Mouse (Mus musculus): ENCODE results near the gene Krt84.

The Krt84 gene

DNA sequence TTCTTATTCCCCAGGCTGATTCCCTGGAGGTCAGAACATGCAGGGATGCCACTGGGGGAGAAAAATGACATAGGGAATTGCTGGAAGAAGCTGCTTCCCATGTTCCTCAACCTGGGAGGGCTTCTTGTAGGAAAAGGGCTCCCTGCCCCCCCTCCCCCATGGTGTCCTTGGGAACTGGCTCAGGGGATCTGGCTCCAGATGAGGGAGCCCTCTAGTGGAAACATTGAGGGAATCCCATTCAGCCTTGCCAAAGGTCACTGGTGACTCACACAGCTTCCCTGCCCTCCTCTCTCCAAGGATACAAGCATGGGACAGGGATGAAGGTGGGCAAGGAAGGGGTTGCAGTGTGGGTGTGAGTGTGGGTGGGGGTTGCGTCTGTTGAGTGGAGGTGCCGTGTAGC lies 35.4 kb downstream of the Krt84 start:
- peak; percentile 15 for DNase-seq (ENCODE audit: low read depth, low spot score)

DNA sequence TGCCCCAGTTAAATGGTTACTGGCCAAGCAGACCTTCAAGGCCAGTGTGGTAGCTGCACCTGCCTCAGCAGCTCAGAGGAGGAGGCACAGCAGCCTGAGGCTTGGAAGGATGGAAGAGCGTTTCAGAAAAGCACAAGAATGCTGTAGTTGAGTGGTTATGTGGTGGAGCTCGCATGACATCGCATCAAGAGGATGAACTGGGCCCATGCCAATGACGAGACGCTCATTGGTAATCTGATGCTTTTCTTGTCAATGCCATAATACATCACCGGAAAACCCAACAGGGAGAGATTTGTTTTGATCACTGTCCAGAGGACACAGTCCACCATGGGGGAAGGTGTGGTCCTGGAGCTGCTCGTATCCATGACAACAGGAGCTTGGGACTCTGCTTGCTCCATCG lies 37.4 kb downstream of the Krt84 start:
- no peak for DNase-seq (ENCODE audit: low read depth, low spot score)

DNA sequence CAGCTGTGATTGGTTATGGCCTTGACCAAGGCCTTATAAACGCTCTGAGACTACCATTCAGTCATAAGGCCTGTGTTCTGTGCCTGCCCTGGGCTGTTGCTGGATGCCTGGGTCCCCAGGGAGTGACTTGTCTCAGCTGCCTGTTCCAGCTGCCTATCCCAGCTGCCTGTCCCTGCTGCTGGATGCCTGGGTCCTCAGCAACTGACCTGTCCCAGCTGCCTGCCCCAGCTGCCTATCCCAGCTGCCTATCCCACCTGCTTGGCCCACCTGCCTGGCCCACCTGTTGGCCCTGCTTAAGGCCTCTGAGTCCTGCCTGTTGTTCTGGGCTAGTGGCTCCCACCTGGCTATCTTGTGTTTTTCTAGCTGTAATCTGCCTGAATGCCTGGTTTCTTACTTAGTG lies 38.4 kb downstream of the Krt84 start:
- no peak for DNase-seq (ENCODE audit: low read depth, low spot score)

DNA sequence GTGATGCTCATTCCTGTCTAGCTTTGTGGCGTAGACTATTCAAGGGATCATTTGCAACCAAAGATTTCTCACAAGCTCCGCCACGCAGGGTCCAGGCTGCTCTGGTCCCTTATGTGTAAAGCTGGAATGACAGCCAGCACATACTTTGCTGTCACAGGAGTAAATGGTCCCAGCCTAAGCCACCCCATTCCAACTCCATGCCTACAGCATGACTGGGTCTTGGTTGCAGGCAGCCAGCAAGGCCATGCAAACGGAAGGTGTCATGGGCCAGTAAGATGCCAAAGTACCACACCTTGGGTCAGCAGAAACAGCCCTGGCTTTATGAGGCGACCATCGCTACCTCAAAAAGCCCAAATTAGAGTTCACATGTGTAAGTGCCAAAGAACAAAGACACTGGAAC lies 38.9 kb downstream of the Krt84 start:
- no peak for DNase-seq (ENCODE audit: low read depth, low spot score)

DNA sequence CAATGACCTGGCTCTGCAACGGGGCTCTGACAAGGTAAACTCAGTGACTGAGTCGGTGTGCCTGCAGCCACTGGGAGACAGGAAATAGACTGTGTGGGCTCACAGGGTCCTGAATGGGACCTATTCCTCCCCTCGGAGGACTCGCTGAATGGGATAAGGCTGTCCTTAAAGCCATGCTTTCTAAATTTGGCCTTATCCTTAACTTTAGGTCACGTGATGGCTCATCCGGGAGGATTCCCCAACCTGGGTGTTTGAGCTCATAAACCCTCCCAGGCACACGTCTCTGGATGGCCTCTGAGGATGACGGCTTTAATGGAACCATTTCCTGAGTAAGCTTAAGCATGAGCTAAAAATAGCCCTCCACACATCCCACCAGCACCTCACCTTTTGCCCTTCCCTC lies 39.9 kb downstream of the Krt84 start:
- DNase-seq (ENCODE audit: low read depth, low spot score), result no peak

DNA sequence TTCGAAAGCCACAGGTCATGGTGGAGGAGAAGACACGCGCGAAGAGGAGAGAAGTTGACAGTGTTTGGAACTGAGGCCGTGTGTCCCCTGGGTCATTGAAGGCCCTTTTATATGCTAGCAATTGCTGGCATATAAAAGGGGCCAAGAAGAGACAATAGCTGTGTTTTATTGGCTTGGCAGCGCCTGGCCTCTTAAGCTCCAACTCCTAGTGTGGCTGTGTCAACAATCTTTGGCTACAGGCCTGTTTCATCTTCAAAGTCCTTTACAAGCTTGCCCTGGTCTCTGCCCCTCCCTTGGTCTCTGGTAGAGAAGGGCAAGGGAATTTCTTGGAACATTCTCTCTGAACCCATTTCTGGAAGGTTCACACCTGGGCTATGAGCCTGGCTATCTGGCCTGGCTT lies 41.2 kb downstream of the Krt84 start, which contains the start of gene Krt83:
TSS of gene Krt83 (minus strand) at position 82 of the 400 bp plus-strand sequence.
- no peak for DNase-seq (ENCODE audit: low read depth, low spot score)

DNA sequence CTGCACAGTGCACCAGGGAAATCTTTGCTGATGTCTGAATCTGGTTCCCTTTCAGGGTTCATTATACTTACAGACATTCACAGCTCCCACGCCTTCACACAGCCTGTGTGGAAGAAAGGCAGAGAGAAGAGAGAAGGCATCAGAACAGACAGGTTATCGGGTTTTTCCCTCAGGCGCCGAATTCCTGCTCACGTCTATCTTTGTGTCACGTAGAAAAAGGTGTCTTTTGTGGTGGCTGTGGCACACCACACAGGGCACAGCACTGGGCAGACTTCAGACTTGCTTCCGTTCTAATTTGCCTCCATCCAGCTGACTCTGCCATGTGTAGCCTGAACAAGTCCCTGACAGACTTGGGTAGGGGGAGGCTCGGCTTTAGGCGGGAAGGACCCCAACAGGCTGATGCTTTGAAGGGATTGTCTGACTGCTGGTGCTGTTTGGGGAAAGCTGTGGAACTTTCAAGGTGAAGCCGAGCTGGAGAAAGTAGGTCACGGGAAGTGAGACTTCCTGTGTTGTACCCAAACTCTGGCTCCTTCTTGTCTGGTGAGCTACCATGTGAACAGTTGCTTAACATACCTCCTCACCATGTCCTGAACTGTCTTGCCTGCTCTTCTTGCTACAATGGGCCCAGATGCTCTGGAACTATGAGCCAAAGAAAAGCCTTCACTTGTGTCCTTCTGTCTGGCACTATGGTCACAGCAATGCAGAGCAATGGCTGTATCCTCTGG lies 46.5 kb downstream of the Krt84 start:
- DNase-seq (ENCODE audit: low read depth, low spot score), result no peak

DNA sequence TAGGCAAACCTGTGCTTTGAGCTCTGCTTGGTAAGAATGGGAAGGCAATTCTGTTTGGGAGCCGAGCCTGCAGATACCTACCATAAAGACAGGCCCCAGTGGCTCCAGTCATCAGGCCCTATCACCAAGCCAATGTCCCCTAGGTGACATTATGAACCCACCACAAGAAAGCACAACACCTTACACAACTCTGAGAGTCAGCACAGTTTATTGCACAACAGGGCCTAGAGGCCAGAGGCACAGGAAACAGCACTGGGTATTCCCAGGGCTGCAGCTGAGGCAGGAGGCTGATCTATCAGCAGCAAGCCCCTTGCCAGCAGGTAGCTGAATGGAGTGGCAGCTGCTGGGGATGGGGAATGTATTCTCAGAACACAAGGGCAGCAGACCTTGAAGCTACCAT lies 47.7 kb downstream of the Krt84 start:
- DNase-seq (ENCODE audit: low read depth, low spot score), result no peak

DNA sequence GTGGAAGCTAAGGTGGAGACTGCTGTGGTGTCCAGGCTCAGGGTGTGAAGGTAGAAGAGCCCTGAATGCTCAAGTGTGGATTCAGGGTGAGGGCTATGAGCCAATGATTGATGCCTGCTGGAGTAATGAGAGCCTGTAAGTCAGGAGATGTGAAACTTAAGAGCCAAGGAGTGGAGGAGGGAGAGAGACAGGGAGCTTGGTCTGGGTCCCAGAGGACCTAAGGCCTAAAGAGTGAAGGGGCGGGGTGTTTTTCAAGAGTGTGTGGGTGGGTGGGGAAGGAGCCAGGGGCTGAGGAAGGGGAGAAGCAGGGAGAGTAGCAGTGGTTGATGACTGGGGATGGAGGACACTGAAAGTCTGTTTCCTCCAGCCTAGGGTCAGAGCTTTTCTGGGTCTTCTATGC lies 49.0 kb downstream of the Krt84 start:
- DNase-seq (ENCODE audit: low read depth, low spot score), result no peak

DNA sequence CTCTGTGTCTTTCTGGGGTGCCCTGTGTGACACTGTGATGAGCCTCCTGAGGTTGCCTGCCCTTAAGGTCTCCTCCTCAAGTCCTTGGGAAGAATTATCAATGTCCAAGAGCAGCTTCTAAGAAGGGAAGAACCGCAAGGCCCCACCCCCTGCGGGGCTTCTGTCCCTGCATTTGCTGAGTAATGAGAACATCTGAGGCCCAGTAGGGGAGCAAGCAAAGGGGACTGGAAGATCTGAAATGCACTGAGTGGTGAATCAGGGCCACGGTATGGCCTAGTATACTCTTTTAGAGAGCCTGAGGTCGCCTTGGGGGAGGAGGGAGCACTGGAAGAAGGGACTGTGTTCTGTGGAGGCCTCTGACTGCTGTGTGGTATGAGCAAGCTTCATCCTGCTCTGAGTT lies 50.6 kb downstream of the Krt84 start:
- DNase-seq (ENCODE audit: low read depth, low spot score), result no peak

DNA sequence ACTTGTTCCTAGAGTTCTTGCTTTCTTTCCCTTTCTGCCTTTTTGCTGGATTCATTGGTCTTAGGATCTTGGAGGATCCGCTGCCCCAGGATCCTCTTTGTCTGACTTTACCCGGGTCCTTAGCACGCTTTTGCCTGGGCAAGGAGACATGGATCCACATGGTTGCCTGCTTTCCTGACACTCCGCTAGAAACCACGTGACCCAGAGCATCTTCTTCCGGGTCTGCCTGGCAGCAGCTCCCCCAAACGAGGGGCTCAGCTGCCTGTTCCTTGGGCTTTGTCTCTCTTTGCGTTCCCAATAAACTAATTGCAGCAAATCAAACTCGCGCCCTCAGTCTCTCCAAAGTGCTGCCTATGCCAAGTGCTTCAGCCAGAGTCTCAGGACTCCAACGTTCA lies 53.0 kb downstream of the Krt84 start:
- no peak for DNase-seq (ENCODE audit: low read depth, low spot score)

DNA sequence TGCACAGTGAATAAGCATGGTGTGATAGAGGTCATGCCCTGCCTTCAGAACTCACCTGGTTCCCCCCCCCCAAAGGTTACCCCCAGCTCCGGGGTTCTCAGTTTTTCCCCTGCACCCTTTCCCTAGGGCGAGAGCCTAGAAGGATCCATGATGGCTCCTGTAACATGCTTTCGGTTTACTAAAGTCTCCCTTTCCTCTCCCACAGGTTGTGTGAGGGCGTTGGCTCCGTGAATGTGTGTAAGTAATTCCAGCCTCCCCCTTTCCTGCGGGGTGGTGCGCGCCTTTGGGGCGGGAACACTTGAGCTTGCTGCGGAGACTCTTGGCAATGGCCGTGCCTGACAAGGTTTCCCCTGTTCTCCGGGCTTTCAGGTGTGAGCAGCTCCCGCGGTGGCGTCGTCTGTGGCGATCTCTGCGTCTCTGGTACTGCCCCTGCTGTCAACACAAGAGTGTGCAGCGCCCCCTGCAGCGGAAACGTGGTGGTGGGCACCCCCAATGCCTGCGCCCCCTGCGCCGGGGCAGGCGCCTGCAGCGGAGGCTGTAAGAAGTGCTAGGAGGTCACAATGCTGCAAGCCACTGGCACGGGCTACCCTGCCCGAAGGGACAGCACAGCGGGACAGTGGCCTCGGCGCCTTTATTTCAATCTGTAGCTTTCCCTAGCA lies 53.5 kb downstream of the Krt84 start:
- DNase-seq (ENCODE audit: low read depth, low spot score), result no peak
